Mouse (Mus musculus): ENCODE data around the gene Slc25a21.

Gene Slc25a21

GRCm38 (mm10) chr12:56873204-56873603, 324.1 kb downstream of the Slc25a21 start:
- no peak for DNase-seq

DNA sequence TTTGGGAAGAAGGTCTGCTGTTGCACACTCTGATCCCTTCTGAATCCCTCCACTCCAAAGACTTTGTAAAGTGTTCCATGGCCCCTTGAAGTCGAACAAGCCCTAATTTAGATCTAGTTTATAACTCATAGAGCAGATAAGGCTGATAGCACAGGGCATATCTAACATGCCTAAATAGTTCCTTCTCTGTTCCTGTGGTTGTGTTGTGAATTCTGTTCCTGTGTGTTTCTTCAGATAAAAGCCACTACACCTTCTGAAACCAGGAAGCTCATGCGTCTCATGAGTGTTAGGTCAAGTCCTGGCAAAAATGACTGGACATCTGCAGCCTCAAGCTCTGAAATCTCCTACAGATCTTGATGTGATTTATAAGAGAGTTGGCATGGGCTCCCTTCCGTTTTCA, 326.7 kb downstream of the Slc25a21 start:
- DNase-seq: no peak

- no peak for DNase-seq
Observed at GRCm38 (mm10) chr12:56863873-56864562, 333.3 kb downstream of the Slc25a21 start.

DNA sequence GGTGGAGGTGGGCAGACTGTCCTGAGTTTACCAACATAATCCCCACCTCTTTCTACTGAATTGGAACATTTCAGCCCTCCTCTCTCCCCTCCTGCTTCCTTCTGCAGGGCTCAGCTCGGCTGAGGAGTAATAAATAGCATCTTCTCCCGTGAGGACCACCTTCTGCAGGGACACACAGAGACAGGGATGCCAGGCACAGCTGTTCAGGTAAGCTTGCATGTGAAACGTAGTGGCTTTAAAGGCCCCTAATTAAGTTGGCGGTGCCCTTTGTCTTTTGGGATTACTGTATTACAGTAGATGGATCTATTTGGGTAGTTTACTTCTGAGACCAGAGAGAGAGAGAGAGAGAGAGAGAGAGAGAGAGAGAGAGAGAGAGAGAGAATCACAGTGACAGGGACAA, 344.6 kb downstream of the Slc25a21 start:
- no peak for DNase-seq

DNA sequence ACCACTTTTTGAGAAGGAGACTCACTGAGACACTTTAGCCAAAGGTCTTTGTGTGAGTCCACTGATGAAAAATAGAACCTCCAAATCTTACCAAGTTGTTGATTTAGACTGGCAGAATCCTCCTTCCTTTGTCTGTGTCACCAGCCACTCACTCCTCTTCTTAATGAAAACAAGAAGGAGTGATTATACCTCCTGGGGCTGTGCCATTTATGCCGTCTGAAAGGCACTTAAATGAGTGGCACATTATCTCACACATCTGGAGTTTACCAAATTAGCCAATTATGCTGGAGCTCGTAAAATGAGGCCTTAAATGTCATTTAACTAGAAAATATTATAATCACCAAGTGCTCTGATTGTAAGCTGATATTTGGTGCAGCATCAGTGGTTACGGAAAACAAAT, 345.8 kb downstream of the Slc25a21 start:
- DNase-seq: no peak

- DNase-seq: no peak
Observed at GRCm38 (mm10) chr12:56829945-56830344, 367.3 kb downstream of the Slc25a21 start.

GRCm38 (mm10) chr12:56829455-56829883, 367.8 kb downstream of the Slc25a21 start:
- no peak for DNase-seq

- no peak for DNase-seq
Observed at GRCm38 (mm10) chr12:56827808-56828384, 369.4 kb downstream of the Slc25a21 start.

GRCm38 (mm10) chr12:56824688-56825087, 372.6 kb downstream of the Slc25a21 start:
- no peak for DNase-seq

DNA sequence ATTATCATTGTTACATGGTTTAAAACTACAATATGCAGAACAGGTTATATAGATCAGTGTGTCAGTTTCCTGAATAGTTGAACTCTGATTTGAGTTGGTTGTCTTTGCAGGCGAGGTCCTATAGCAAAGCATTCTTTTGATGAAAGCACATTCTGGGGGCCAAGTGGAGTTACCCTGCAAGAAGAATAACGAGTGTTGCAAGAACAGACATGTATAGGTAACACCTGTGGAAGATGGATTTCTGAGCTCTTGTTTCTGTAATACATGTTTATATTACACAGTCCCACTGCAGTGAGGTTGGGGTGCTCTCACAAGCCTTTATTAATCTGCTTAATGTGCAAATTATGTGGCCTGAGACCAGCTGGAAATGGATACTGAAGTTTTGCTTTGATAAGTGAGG, 375.1 kb downstream of the Slc25a21 start:
- DNase-seq: no peak

- DNase-seq: no peak
Observed at GRCm38 (mm10) chr12:56820604-56821003, 376.7 kb downstream of the Slc25a21 start.

DNA sequence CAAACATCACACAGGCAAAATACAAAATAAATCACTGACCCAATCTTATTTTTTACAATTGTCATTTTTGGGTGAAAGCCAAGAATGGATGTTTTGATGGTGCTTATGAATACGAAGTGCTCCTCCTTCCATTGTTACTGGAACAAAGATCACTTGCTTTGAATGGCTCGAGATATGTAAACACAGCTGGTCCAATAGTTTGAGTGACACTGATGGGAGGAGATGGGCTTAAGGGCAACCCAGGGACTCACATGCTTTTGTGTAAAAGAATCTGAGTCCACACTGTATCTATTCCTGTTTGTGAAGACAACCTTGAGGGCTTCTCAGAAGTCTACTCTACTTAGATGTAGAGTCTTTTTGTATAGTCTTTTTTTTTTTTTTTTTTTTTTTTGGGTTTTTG, 389.8 kb downstream of the Slc25a21 start:
- DNase-seq: no peak

GRCm38 (mm10) chr12:56807078-56807477, 390.2 kb downstream of the Slc25a21 start:
- DNase-seq: no peak

DNA sequence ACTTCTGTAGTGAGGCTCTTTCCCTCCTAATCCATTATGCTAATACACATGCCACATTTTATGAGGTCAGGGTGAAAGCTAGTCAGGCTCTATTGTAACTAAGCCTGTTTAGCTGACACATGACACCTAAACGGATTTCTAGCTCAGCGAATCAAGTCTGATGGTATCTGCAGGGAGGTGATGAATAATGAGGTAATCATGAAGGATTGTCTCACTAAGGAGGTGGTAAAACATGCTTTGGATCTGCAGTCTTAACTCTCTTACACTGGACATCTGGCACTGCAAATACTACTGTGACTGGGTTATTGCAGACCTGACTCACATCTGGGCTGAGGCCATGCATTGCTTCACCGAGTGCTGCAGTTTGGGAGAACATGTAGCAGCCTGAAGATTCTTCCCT, 392.8 kb downstream of the Slc25a21 start:
- no peak for DNase-seq

- DNase-seq: no peak
Observed at GRCm38 (mm10) chr12:56798641-56799415, 398.4 kb downstream of the Slc25a21 start.

- DNase-seq: no peak
Observed at GRCm38 (mm10) chr12:56789236-56789635, 408.0 kb downstream of the Slc25a21 start.

GRCm38 (mm10) chr12:56785250-56785649, 412.0 kb downstream of the Slc25a21 start:
- DNase-seq: no peak

GRCm38 (mm10) chr12:56781196-56781595, 416.1 kb downstream of the Slc25a21 start:
- peak; percentile 14 for DNase-seq

DNA sequence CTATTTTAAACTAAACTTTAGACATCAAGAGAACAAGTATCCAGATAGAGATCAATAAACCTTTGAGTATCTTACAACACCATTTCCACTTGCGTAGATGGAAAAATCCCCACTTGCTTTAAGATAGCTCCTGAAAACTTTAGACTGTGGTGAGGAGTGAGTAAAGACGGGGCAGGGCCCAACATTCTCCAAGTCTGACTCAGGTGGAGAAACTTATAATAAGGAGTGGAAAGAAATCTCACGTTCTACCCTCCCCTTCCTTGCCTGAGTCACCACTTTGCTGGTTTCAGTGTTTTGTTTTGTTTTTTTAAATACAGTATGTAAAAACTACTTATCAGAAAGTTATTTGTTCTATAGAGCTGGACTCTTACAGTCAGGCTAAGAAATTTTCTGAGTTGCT, 417.7 kb downstream of the Slc25a21 start:
- DNase-seq: no peak

DNA sequence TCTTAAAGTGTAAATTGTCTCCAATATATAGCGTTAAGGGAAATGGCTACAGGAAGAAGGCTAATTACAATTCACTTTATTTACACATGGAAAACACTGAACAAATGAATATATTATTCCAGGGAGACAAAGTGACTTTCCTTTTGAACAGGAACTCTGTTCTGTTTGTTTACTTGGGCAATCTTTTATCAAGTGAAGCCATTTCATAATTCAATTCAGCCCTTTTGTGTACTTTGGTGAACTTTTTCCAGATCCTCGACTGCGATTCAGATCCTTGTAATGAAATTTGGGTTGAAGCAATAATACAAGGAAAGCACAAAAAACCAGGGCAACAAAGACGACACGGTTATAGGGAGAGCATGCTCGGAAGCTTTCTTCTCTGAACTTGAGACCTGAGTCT, 423.3 kb downstream of the Slc25a21 start:
- no peak for DNase-seq

- DNase-seq: no peak
Observed at GRCm38 (mm10) chr12:56769421-56769820, 427.9 kb downstream of the Slc25a21 start.

GRCm38 (mm10) chr12:56767474-56767873, 429.8 kb downstream of the Slc25a21 start:
- DNase-seq: no peak

GRCm38 (mm10) chr12:56737104-56737503, 460.2 kb downstream of the Slc25a21 start:
- no peak for DNase-seq

- DNase-seq: no peak
Observed at GRCm38 (mm10) chr12:56727631-56728030, 469.6 kb downstream of the Slc25a21 start.

All from right cerebral cortex, adult 18-20 months (tissue).